Mouse (Mus musculus) stomach, embryonic 14.5 days (tissue): ENCODE data around the gene Shisa2. TPM values are rescaled to one million over a fixed set of nuclear protein-coding genes. Genes with fewer than 3 reads are reported as not detected.
"Not testable (repeated sequence)": the region's sequence is repeated elsewhere in the genome, so short reads cannot be mapped to it uniquely, and the experiment has no call there.

ENCODE experiments used
- ATAC-seq: fragments of 200-750 bp; cut with Nextera tagmentation; 2 replicates; pipeline ENCODE4 v1.8.0; 2017; ENCODE audit warnings: low read depth, moderate TSS enrichment; ENCODE audit not compliant: insufficient number of reproducible peaks, insufficient read depth, low FRiP score
- H3K27ac ChIP-seq: fragments of 300-500 bp; sonication (generic); 2 replicates; pipeline ENCODE4 v1.5.1; 2014; ENCODE audit warnings: mild to moderate bottlenecking, low read length, moderate library complexity, mixed read lengths
- H3K27me3 ChIP-seq: fragments of 300-500 bp; sonication (generic); 2 replicates; pipeline ENCODE4 v1.6.1; 2014; ENCODE audit warnings: low read length, control low read depth, mixed read lengths; ENCODE audit not compliant: control insufficient read depth, insufficient read depth
- H3K36me3 ChIP-seq: fragments of 300-500 bp; sonication (generic); 2 replicates; pipeline ENCODE4 v1.6.1; 2014; ENCODE audit warnings: mild to moderate bottlenecking, control low read depth, low read length, moderate library complexity, mixed read lengths; ENCODE audit not compliant: control insufficient read depth, insufficient read depth
- H3K4me1 ChIP-seq: fragments of 300-500 bp; sonication (generic); 2 replicates; pipeline ENCODE4 v1.6.1; 2014; ENCODE audit warnings: low read length, control low read depth, mixed read lengths; ENCODE audit not compliant: control insufficient read depth, insufficient read depth
- H3K4me2 ChIP-seq: fragments of 300-500 bp; sonication (generic); replicated peaks from 2 replicates; pipeline ENCODE4 v1.6.1; 2014; ENCODE audit warnings: low read depth, low read length, control low read depth
- H3K4me3 ChIP-seq: fragments of 300-500 bp; sonication (generic); 2 replicates; pipeline ENCODE4 v1.5.1; 2014; ENCODE audit warnings: low read depth, low read length, control low read depth
- H3K9ac ChIP-seq: fragments of 300-500 bp; sonication (generic); replicated peaks from 2 replicates; pipeline ENCODE4 v1.6.1; 2014; ENCODE audit warnings: low read depth, mild to moderate bottlenecking, control low read depth, low read length, moderate library complexity, mixed read lengths
- H3K9me3 ChIP-seq: fragments of 300-500 bp; sonication (generic); 2 replicates; pipeline ENCODE4 v1.6.1; 2016; ENCODE audit warnings: low read depth, low read length, control low read depth; ENCODE audit not compliant: control insufficient read depth
- WGBS: fragments of 180-500 bp; shearing (Covaris S2); extraction: QIAGEN DNeasy Blood & Tissue Kit; methylation state at CpG from one replicate; pipeline ENCODE4 v1.1.7; 2014; 5-methylcytosine and 5-hydroxymethylcytosine counted together
- polyA plus RNA-seq: library from polyadenylated mRNA; unstranded; fragments of >200 nt; fragmentation: Nextera tagmentation; extraction: Ambion mirVana; gene quantifications from 2 replicates; pipeline ENCODE4 v1.2.1, GENCODE M21; 2014

The Shisa2 gene
- polyA plus RNA-seq, 1 experiment from 2014 or later = 8.3 TPM

- H3K27me3 ChIP-seq = no peaks in the 10 kb centered on the region
- no peak overlapping the region for H3K4me3 ChIP-seq
- 62% methylated on average over 5 of the region's 5 CpGs for WGBS
- no peak overlapping the region for H3K4me2 ChIP-seq
- H3K27ac ChIP-seq = no peak overlapping the region
- no peaks in the 10 kb centered on the region for H3K4me1 ChIP-seq
- no peaks in the 10 kb centered on the region for H3K9me3 ChIP-seq
- H3K36me3 ChIP-seq = no peaks in the 10 kb centered on the region
- no peak for ATAC-seq
- no peak overlapping the region for H3K9ac ChIP-seq
Measured at GRCm38 (mm10) chr14:59604002-59604645, 21.0 kb upstream of the Shisa2 start.

- no peaks in the 10 kb centered on the region for H3K9me3 ChIP-seq
- no peaks in the 10 kb centered on the region for H3K4me1 ChIP-seq
- no peak overlapping the region for H3K9ac ChIP-seq
- no peak for ATAC-seq
- no peak overlapping the region for H3K4me2 ChIP-seq
- WGBS = 21% methylated on average over 5 of the region's 5 CpGs
- no peak overlapping the region for H3K27ac ChIP-seq
- H3K27me3 ChIP-seq = no peaks in the 10 kb centered on the region
- H3K4me3 ChIP-seq = no peak overlapping the region
- no peaks in the 10 kb centered on the region for H3K36me3 ChIP-seq
Measured at GRCm38 (mm10) chr14:59605671-59606353, 19.3 kb upstream of the Shisa2 start.

- WGBS = 56% methylated on average over 3 of the region's 3 CpGs
- H3K27ac ChIP-seq = no peak overlapping the region
- H3K9ac ChIP-seq = no peak overlapping the region
- H3K27me3 ChIP-seq = no peaks in the 10 kb centered on the region
- no peak overlapping the region for H3K4me2 ChIP-seq
- no peak for ATAC-seq
- no peaks in the 10 kb centered on the region for H3K9me3 ChIP-seq
- no peaks in the 10 kb centered on the region for H3K36me3 ChIP-seq
- no peaks in the 10 kb centered on the region for H3K4me1 ChIP-seq
- no peak overlapping the region for H3K4me3 ChIP-seq
Measured at GRCm38 (mm10) chr14:59607021-59607420, 18.1 kb upstream of the Shisa2 start.

GRCm38 (mm10) chr14:59612920-59613625, 12.0 kb upstream of the Shisa2 start:
- 46% methylated on average over 14 of the region's 14 CpGs for WGBS
- Histone ChIP-seq H3K36me3 (no peaks in the 10 kb centered on the region), H3K9me3 (no peaks in the 10 kb centered on the region), H3K27me3 (no peaks in the 10 kb centered on the region), H3K4me1 (no peaks in the 10 kb centered on the region), H3K9ac (no peak overlapping the region), H3K4me3 (no peak overlapping the region), H3K4me2 (no peak overlapping the region), H3K27ac (no peak overlapping the region)
- ATAC-seq = no peak

- not testable (repeated sequence) for H3K4me1 ChIP-seq, H3K4me2 ChIP-seq, H3K9ac ChIP-seq, H3K4me3 ChIP-seq, H3K27ac ChIP-seq, H3K9me3 ChIP-seq, H3K36me3 ChIP-seq, ATAC-seq, H3K27me3 ChIP-seq
- 85% methylated on average over 3 of the region's 3 CpGs for WGBS
Measured at GRCm38 (mm10) chr14:59614149-59614548, 11.0 kb upstream of the Shisa2 start.

- Histone ChIP-seq H3K4me3 (no peak overlapping the region), H3K27me3 (no peaks in the 10 kb centered on the region), H3K4me1 (no peaks in the 10 kb centered on the region), H3K27ac (no peak overlapping the region), H3K9me3 (no peaks in the 10 kb centered on the region), H3K4me2 (no peak overlapping the region), H3K9ac (no peak overlapping the region), H3K36me3 (no peaks in the 10 kb centered on the region)
- 55% methylated on average over 7 of the region's 7 CpGs for WGBS
- no peak for ATAC-seq
Measured at GRCm38 (mm10) chr14:59616802-59617201, 8.3 kb upstream of the Shisa2 start.

GRCm38 (mm10) chr14:59624326-59624885, 702 bp upstream of the Shisa2 start:
- Histone ChIP-seq H3K9ac (no peak overlapping the region), H3K36me3 (no peaks in the 10 kb centered on the region), H3K4me2 (peak overlapping the region; percentile 88; the same call in 1 of the 2 replicates), H3K27ac (no peak overlapping the region), H3K27me3 (no peaks in the 10 kb centered on the region), H3K4me1 (peaks cover 9% of the 10 kb centered on the region; the same call in 1 of the 2 replicates), H3K4me3 (no peak overlapping the region), H3K9me3 (no peaks in the 10 kb centered on the region)
- WGBS = 33% methylated on average over 9 of the region's 9 CpGs
- no peak for ATAC-seq

- Histone ChIP-seq H3K9me3 (no peaks in the 10 kb centered on the region), H3K27me3 (no peaks in the 10 kb centered on the region), H3K4me3 (peak overlapping the region; percentile 63), H3K36me3 (no peaks in the 10 kb centered on the region; the same call in 1 of the 2 replicates), H3K4me1 (peaks cover 9% of the 10 kb centered on the region; the same call in 1 of the 2 replicates), H3K4me2 (peak overlapping the region; percentile 88), H3K27ac (no peak overlapping the region), H3K9ac (peak overlapping the region; percentile 57; the same call in 1 of the 2 replicates)
- peak; percentile 24; the same call in 1 of the 2 replicates for ATAC-seq
- under 1% methylated on average over 51 of the region's 51 CpGs for WGBS
Measured at GRCm38 (mm10) chr14:59625806-59626364, 777 bp downstream of the Shisa2 start.
